Mouse (Mus musculus) embryonic facial prominence, embryonic 10.5 days (tissue): ENCODE results near the gene Cdc14b. TPM values are rescaled to one million over a fixed set of nuclear protein-coding genes. Genes with fewer than 3 reads are reported as not detected.

Source experiments
- DNase-seq: peaks from one replicate; pipeline ENCODE4 v3.0.0-alpha.2; 2017; ENCODE audit warnings: low spot score
- H3K27ac ChIP-seq: fragments of 300-500 bp; sonication (generic); replicated peaks from 2 replicates; pipeline ENCODE4 v1.5.1; 2016; ENCODE audit warnings: mild to moderate bottlenecking
- H3K27me3 ChIP-seq: fragments of 300-500 bp; sonication (generic); replicated peaks from 2 replicates; pipeline ENCODE4 v1.6.1; 2016; ENCODE audit warnings: low read depth, mild to moderate bottlenecking; ENCODE audit not compliant: poor library complexity, severe bottlenecking
- H3K36me3 ChIP-seq: fragments of 300-500 bp; sonication (generic); replicated peaks from 2 replicates; pipeline ENCODE4 v1.6.1; 2016; ENCODE audit warnings: mild to moderate bottlenecking, moderate library complexity
- H3K4me1 ChIP-seq: fragments of 300-500 bp; sonication (generic); 2 replicates; pipeline ENCODE4 v1.6.1; 2016
- H3K4me3 ChIP-seq: fragments of 300-500 bp; sonication (generic); 2 replicates; pipeline ENCODE4 v1.5.1; 2016; ENCODE audit warnings: mild to moderate bottlenecking, moderate library complexity
- H3K9me3 ChIP-seq: fragments of 300-500 bp; sonication (generic); 2 replicates; pipeline ENCODE4 v1.6.1; 2016; ENCODE audit warnings: mild to moderate bottlenecking
- WGBS: fragments of 180-500 bp; shearing (Covaris S2); methylation state at CpG from one replicate; pipeline ENCODE4 v1.1.7; 2016; 5-methylcytosine and 5-hydroxymethylcytosine counted together
- polyA plus RNA-seq: library from polyadenylated mRNA; unstranded; fragments of >200 nt; fragmentation: Nextera tagmentation; extraction: Ambion mirVana; gene quantifications from 2 replicates; pipeline ENCODE4 v1.2.1, GENCODE M21; 2016

Gene Cdc14b
- polyA plus RNA-seq, 1 experiment from 2014 or later: 28.4 TPM

DNA sequence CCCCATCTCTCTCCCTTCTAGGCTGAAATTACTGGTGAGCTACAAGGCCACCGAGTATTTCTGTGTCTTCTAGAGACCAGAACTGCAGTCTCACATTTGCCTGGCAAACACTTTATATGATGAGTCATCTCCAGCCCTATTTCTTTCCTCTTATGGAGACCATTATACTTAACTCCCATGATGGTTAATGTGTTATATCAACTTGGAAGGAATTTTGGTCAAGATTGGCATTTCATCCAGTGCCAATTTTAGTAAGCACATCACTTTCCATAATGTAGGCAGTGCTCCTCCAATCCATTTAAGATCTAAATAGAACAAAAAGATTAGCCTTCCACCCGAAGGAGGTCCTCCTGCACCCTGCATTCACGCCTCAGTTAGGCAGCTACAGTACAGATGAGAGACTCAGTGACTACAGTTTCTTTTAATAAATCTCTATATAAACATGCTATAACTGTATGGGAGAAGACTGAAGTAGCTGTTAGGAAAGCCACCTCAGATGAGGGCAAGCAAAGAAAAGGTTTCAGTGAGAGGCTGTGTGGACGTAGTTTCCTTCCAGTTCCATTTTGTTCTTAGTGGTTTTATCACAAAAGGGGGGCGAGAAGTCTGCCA, 63.0 kb downstream of the Cdc14b start:
- H3K4me1 ChIP-seq: no peaks in the 10 kb centered on the region
- no peaks in the 10 kb centered on the region for H3K9me3 ChIP-seq
- H3K27me3 ChIP-seq: no peaks in the 10 kb centered on the region
- DNase-seq: no peak
- H3K4me3 ChIP-seq: no peak overlapping the region
- H3K36me3 ChIP-seq: peaks cover 46% of the 10 kb centered on the region
- H3K27ac ChIP-seq: no peak overlapping the region
- WGBS: 89% methylated on average over 5 of the region's 5 CpGs

DNA sequence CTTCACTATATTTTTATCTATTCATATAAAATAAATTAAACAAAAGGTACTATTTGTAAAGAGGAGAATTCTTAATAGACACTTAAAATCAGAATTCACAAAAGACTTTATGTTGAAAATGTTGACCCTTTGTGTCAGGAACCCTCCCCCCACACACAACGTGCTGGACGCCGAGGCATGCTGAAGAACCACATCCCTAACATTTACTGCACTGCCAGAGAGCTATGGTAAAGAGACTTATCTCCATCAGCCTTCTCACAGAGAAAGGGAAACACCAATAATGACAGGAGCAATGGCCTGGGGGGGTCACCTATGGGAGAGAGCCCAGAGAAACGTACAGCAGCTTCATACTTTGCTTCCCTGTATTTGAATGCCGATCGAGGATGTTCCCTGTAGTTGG, 66.9 kb downstream of the Cdc14b start:
- Histone ChIP-seq H3K27ac (no peak overlapping the region), H3K9me3 (no peaks in the 10 kb centered on the region), H3K4me1 (0 out of 2 replicates have a peak, but pooled peaks cover 2% of the 10 kb centered on the region), H3K4me3 (no peak overlapping the region), H3K36me3 (peaks cover 43% of the 10 kb centered on the region), H3K27me3 (no peaks in the 10 kb centered on the region)
- 91% methylated on average over 6 of the region's 6 CpGs for WGBS
- DNase-seq: no peak

DNA sequence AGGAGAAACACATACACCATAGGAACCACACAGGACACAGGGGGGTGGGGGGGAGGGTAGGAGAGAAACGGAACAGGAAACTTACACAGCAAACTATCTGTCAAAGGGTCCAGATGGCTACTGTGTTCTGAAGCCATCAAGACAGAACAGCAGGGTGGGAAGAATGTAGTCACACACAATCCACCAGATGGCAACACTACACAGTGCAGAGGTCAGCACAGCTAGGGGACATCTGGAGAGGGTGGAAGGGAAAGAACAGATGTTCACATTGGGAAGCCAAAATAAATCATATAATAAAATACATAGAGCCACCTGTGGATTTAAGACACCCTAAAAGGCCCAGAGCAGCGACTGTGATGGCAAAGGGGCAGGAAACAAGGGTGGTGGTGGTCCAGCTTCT, 69.9 kb downstream of the Cdc14b start:
- peak; percentile 40 for DNase-seq

DNA sequence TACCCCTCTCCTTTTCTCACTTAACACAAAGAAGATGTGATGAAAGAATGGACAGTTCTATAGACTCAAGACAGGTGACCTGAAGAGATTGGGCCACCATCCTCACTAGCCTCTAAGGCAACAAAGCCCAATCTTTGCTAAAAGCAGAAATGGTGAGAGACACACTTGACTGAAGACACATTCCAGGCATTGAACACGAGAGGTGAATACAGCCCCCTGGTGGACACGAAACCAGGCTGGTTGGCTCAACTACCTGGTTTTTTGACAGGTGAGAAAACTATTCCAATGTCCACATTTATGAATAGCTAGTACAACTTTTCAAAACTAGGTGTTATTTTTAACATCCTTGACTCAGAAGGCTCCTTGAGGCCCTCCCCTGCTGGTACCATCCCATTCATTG, 70.4 kb downstream of the Cdc14b start:
- Histone ChIP-seq H3K27me3 (no peaks in the 10 kb centered on the region), H3K27ac (no peak overlapping the region), H3K4me3 (no peak overlapping the region), H3K9me3 (no peaks in the 10 kb centered on the region), H3K4me1 (0 out of 2 replicates have a peak, but pooled peaks cover 2% of the 10 kb centered on the region), H3K36me3 (peaks cover 36% of the 10 kb centered on the region)
- no peak for DNase-seq
- WGBS: 81% methylated on average over 2 of the region's 2 CpGs

More for the DNA sequence above, 69.9 kb downstream of the Cdc14b start:
- no peak overlapping the region for H3K27ac ChIP-seq
- peaks cover 36% of the 10 kb centered on the region for H3K36me3 ChIP-seq
- no peak overlapping the region for H3K4me3 ChIP-seq
- no peaks in the 10 kb centered on the region for H3K9me3 ChIP-seq
- H3K4me1 ChIP-seq: 0 out of 2 replicates have a peak, but pooled peaks cover 2% of the 10 kb centered on the region
- WGBS: 42% methylated on average over 2 of the region's 2 CpGs
- H3K27me3 ChIP-seq: no peaks in the 10 kb centered on the region

DNA sequence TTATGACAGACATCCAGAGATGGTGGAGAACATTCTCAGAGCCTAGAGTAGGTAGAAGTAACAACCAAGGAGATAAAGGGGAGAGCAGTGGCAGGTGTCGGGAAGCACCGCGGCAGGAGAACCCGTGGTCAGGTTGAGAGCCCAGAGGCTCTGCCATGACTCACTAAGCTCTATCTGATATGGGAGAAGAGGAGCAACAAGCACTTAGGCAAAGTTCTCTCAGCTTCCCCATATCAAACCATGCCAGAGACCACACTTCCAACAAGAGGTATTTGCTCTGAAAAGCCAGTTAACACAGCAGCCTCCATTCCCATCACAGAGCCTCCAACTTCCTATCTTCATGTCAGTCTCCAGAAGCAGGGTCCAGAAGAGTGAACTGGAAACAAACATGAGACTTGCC, 74.2 kb downstream of the Cdc14b start:
- no peak for DNase-seq
- H3K9me3 ChIP-seq: no peaks in the 10 kb centered on the region
- H3K27me3 ChIP-seq: no peaks in the 10 kb centered on the region
- 0 out of 2 replicates have a peak, but pooled peaks cover 2% of the 10 kb centered on the region for H3K4me1 ChIP-seq
- peaks cover 42% of the 10 kb centered on the region for H3K36me3 ChIP-seq
- no peak overlapping the region for H3K27ac ChIP-seq
- WGBS: 91% methylated on average over 4 of the region's 4 CpGs
- no peak overlapping the region for H3K4me3 ChIP-seq

DNA sequence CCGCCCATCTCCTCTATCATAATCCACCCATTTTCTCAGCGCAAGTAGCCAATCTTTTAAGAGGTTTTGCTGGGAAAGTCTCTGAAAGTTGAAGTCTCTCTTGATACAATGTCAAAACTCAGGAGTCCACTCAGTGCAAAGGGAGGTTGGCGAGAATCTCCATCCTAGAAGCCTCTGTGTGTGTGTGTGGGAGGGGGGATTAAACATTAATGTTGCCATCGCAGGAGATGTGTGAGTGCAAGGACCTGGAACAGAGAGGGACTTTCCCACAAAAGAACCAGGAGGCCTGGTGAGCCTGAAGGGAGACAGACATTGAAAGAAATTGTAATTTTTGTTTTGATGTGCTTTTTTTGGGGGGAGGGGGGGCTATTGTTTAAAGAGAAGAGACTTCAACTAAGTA, 76.8 kb downstream of the Cdc14b start:
- H3K4me1 ChIP-seq: no peaks in the 10 kb centered on the region
- no peaks in the 10 kb centered on the region for H3K27me3 ChIP-seq
- H3K4me3 ChIP-seq: no peak overlapping the region
- no peak for DNase-seq
- peaks cover 48% of the 10 kb centered on the region for H3K36me3 ChIP-seq
- no peaks in the 10 kb centered on the region for H3K9me3 ChIP-seq
- no peak overlapping the region for H3K27ac ChIP-seq
- WGBS: 90% methylated on average over 4 of the region's 4 CpGs

DNA sequence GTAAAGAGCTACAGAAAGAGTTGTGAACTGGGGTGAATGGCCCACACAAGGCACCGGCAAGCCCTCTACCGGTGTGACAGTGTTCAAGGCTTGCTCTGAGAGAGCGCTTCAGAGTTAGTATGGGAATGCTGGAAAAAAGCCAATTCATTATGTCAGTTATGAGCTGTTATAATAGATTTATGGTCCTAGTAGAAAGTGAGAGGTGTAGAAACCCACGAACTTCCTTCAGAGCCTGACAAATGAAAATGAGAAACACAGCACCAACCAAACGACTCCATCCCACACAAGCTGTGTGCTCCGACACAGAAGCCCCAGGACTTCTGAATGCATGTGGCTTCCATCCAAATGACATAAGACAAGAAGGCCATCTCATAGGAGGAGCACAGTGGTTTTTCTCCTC, 77.2 kb downstream of the Cdc14b start:
- no peak for DNase-seq
- H3K27me3 ChIP-seq: no peaks in the 10 kb centered on the region
- no peaks in the 10 kb centered on the region for H3K4me1 ChIP-seq
- H3K4me3 ChIP-seq: no peak overlapping the region
- H3K9me3 ChIP-seq: no peaks in the 10 kb centered on the region
- no peak overlapping the region for H3K27ac ChIP-seq
- WGBS: 94% methylated on average over 6 of the region's 6 CpGs
- H3K36me3 ChIP-seq: peaks cover 50% of the 10 kb centered on the region

DNA sequence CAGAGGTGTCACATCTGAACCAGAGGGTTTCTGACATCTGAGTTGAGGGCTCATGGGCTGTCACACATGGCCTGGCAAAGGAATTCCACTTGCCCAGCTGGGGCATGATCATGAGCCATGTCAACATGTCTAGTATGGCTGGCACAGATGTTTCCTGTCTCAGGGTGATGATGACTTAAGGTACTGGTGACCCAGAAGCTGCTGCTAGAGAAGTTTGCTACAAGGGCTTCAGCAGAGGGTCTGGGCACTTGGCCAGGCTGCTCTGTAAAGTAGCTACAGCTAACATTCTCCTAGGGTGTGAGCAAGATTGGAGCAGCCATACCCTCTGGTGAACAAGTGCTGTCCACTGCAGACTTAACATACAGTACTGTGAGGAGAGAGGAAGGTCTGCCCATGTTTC, 88.0 kb downstream of the Cdc14b start:
- H3K36me3 ChIP-seq: peaks cover 59% of the 10 kb centered on the region
- H3K4me3 ChIP-seq: no peak overlapping the region
- no peak for DNase-seq
- no peak overlapping the region for H3K27ac ChIP-seq
- H3K9me3 ChIP-seq: no peaks in the 10 kb centered on the region
- H3K27me3 ChIP-seq: no peaks in the 10 kb centered on the region
- 0 out of 2 replicates have a peak, but pooled peaks cover 4% of the 10 kb centered on the region for H3K4me1 ChIP-seq

DNA sequence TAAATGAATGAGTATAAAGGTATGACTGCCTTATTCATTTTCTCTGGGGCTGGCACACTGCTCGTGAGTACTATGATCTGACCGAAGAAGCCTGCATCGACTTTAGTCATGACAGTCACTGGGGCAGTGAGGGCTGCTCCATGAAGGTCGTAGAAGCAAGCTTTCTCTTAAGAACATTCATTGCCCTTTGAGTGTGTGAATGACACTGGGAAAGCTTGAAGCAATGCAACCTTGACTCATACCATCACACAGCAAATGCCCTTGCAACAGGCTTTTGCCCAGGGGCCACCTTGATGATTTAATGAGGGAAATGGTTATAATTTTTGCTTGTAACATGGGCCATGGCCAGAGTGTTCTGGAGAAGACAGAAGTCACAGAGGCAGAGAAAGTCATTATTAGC, 88.6 kb downstream of the Cdc14b start:
- no peak overlapping the region for H3K27ac ChIP-seq
- WGBS: 95% methylated on average over 4 of the region's 4 CpGs
- peaks cover 55% of the 10 kb centered on the region for H3K36me3 ChIP-seq
- H3K27me3 ChIP-seq: no peaks in the 10 kb centered on the region
- H3K4me3 ChIP-seq: no peak overlapping the region
- no peaks in the 10 kb centered on the region for H3K9me3 ChIP-seq
- DNase-seq: no peak
- H3K4me1 ChIP-seq: 0 out of 2 replicates have a peak, but pooled peaks cover 4% of the 10 kb centered on the region

DNA sequence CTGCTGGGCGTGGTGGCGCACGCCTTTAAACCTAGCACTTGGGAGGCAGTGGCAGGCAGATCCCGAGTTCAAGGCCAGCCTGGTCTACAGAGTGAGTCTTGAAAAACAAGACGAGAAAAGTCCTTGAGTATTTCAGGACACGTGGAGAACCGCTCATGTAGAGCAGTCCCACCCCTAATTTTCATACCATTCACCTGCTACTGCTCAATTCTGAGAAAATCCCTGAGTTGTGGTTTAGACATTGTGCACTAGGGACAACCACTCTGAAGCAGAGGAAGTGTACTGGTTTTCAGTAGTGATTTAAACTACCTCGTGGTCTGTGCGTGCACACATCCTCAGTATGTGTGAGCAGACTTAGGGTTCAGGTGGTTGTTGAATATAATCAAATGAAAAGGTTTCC, 89.5 kb downstream of the Cdc14b start:
- peaks cover 56% of the 10 kb centered on the region for H3K36me3 ChIP-seq
- 0 out of 2 replicates have a peak, but pooled peaks cover 4% of the 10 kb centered on the region for H3K4me1 ChIP-seq
- H3K4me3 ChIP-seq: no peak overlapping the region
- WGBS: 93% methylated on average over 9 of the region's 9 CpGs
- no peaks in the 10 kb centered on the region for H3K9me3 ChIP-seq
- no peak overlapping the region for H3K27ac ChIP-seq
- DNase-seq: no peak
- no peaks in the 10 kb centered on the region for H3K27me3 ChIP-seq

DNA sequence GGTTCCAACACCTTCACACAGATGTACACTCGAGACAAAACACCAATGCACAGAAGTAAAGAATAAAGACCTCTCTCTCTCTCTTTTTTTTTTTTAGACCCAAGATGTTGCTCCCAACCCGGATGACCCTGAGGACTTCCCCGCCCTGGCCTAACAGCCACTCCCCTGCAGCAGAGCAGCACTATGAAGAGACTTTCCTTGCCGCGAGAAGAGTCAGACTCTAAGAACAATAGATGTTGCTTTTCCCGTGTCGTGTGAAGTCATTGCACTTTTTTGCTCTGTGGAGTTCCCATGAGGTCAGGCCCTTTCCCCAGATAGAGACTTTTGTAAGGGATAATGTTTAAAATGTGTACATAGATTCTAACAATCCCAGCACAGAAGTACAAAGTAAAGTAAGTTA, 89.9 kb downstream of the Cdc14b start:
- Histone ChIP-seq H3K4me3 (no peak overlapping the region), H3K9me3 (no peaks in the 10 kb centered on the region), H3K4me1 (0 out of 2 replicates have a peak, but pooled peaks cover 4% of the 10 kb centered on the region), H3K36me3 (peaks cover 60% of the 10 kb centered on the region), H3K27ac (no peak overlapping the region), H3K27me3 (no peaks in the 10 kb centered on the region)
- DNase-seq: no peak
- WGBS: 82% methylated on average over 7 of the region's 7 CpGs

DNA sequence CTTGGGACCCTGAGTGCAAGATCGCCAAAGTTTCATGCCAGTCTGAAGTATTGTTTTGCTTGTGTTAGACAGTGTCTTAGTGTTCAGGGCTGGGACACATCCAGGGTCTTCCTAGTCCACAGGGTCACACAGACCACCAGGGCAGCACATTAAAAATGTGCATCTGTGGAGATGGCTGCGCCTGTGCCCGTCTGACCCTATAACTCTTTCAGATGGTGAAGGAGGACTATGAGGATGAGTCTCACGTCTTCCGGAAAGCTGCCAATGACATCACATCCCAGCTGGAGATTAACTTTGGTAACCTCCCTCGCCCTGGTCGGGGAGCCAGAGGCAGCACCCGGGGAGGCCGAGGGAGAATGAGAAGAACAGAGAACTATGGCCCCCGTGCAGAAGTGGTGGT, 90.7 kb downstream of the Cdc14b start:
- H3K36me3 ChIP-seq: peaks cover 59% of the 10 kb centered on the region
- H3K27ac ChIP-seq: no peak overlapping the region
- H3K27me3 ChIP-seq: no peaks in the 10 kb centered on the region
- H3K4me1 ChIP-seq: no peaks in the 10 kb centered on the region
- H3K4me3 ChIP-seq: no peak overlapping the region
- WGBS: 87% methylated on average over 10 of the region's 10 CpGs
- H3K9me3 ChIP-seq: no peaks in the 10 kb centered on the region
- no peak for DNase-seq

DNA sequence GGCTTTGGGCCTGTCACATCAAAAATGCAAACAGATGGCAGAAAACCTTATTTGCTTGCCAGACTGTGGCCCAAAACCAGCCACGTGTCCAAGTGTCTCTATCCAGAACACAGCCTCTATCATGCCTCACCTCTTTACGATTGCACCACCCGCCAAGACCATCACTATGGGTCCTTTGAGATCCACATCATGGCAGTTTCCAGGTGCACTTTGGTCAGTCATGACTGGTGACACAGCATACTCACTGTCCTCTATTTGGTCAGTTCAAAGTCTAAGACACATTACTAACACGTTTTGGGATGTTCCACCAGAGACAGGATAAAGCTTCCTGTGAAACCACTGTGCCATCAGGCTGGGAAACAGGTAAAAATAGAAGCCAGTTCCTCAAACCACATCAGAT, 91.5 kb downstream of the Cdc14b start:
- Histone ChIP-seq H3K9me3 (no peaks in the 10 kb centered on the region), H3K36me3 (peaks cover 54% of the 10 kb centered on the region), H3K4me3 (no peak overlapping the region), H3K27me3 (no peaks in the 10 kb centered on the region), H3K27ac (no peak overlapping the region), H3K4me1 (peaks cover 4% of the 10 kb centered on the region)
- no peak for DNase-seq
- WGBS: 82% methylated on average over 4 of the region's 4 CpGs
